Mouse (Mus musculus) right cerebral cortex, postnatal 4 days (tissue): ENCODE results near the gene Tm9sf2.
"Not testable (repeated sequence)": the region's sequence is repeated elsewhere in the genome, so short reads cannot be mapped to it uniquely, and the experiment has no call there.

ENCODE experiments used
- DNase-seq: peaks from one replicate; pipeline ENCODE4 v3.0.0-alpha.2; 2022

Tm9sf2 gene

DNA sequence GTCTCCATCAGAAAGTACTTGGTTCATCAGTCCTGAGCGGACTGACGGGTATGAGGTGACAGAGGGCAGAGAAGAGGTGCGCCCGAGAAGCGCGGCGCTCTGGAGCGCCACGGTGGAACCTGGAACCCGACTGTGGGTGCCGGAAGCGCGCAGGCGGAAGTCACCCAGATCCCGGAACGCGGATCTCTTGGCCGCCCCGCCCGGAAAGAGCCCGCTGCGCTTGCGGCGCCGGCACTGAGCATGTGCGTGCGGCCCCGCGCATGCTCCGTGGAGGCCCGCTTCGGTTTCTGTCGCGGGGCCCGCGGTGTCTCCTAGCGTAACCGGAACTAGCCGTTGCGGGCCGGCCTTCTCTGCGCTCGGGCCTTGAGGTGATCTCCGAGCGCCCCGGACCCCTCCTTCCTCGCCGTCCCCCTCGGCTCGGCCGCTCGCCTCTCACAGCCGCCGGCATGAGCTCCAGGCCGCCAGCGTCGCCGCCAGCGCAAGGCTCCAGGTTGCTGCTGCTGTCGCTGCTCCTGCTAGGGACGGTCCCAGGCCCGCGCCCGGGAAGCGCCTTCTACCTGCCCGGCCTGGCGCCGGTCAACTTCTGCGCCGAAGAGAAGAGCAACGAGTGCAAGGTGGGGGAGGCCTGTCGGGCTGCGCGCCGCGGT, at the start of gene Tm9sf2:
Gene Tm9sf2 (plus strand): TSS at position 217 of the 647 bp plus-strand sequence.
- peak; percentile 91 for DNase-seq

DNA sequence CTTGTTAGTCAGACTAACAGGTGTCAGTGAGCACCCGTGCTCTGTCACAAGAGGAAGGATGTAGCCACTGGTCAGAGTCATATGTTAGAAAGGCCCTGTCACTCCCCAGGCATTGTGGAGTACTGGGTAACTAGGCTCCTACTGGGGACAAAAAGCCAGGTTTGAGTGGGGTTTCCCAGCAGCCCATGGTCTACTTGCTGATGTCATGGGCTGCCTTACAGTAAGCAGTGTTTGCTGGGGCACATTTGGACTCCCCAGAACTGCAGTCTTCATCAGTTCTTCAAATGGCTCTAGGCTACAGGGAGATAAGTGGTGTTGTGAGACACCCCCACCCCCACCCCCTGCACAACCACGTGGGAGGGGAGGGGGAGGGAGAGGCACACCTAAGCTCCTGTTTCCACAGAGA, 48.9 kb upstream of the Tm9sf2 start:
- DNase-seq: no peak

DNA sequence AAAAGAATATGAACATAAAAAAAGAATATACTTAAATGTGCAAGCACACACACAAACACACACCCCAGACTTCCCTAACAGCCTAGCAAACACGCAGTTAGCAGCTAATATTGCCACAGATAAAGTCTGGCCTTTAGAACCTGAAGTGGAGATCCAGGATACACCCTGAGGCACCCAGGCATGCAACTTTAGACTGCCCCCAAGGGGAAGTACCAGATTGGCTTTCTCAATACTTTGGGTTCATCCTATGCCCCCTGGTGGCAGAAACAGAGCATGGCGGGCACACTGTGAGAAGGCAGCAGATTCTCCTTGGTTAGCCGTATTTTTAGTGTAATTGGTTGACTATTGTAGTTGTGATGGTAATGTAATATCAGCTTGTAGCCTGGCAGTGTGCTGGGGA, 46.2 kb upstream of the Tm9sf2 start:
- peak; percentile 77 for DNase-seq

DNA sequence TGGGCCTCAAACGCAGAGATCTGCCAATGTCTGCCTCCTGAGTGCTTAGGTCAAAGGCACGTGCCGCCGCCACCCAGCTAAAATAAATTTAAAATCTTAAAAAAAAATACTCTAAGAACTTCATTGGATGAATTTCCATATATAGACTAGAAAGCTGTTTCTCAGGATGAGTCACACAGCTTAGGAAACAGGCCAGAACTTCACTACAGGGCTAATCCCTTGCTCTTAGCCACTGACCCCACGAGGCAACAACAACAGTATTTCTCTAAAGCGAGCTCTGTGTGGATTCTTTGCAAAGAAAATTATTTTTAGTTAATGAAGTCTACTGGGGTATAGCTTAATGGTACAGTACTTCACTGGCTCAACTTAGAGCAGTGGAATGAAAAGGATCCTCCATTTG, 45.5 kb upstream of the Tm9sf2 start:
- DNase-seq: no peak

DNA sequence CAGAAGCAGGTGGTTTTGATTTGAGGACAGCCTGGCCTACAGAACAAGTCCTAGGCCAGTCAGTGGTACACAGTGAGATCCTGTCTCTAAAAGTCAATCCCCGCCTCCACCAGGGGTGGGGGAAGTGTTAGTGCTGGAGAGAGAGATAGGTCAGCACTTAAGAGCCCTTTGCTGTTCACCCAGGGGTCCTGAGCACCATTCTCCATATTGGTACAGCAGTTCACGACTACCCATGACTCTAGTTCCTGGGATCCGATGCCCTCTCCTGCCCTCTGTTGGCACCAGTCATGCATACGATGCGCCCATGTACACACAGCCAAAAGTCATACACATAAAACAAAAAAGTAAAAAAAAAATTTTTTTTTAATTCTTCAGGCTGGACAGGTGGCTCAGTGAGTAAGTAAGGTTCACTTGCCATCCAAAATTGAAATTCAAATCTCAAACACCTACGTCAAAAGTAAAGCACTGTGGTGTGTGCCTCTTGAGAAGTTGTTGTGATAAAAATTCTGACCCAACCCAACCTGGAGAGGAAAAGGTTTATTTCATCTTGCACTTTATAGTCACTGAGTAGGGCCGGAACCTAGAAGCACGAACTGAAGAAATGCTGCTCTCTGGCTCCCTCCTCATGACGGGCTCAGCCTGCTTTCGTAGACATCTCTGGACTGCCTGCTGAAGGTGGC, 44.3 kb upstream of the Tm9sf2 start:
- DNase-seq: no peak

DNA sequence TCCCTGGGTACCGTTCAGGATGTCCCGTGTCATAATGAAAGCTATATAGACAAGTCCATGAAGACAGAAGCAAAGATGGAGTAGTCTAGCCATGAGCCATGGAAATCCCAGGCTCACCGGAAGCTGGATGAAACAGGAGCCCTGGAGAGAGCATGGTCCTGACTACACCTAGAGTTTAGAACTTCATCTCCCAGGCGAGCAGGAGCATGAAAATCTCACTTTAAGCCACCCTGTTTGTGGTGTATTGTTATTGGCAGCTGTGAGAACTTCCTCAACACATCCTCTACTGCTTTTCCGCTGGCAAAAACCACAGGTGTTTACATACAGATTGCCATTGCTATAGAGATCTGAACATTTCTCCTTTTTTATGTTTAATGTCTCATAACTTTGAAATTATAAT, 43.2 kb upstream of the Tm9sf2 start:
- DNase-seq: no peak

DNA sequence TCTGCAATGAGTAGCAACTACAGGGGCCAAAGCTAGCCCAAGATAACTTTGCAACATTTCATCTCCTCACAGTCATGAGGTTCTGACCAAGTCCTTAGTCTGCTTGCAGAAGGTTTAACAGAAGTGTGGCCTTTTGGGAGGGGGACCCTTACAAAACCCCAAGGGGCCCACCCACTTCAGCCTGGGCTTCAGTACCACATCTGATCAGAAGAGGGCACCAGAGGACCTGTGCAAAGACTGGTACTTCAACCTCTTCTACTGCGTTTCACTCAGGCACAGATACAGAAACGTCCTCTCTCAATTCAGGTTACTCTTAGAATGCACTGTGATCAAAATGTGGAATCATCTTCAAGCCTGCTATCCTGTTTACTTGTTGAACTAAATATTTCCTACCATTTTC, 42.3 kb upstream of the Tm9sf2 start:
- DNase-seq: peak; percentile 82

DNA sequence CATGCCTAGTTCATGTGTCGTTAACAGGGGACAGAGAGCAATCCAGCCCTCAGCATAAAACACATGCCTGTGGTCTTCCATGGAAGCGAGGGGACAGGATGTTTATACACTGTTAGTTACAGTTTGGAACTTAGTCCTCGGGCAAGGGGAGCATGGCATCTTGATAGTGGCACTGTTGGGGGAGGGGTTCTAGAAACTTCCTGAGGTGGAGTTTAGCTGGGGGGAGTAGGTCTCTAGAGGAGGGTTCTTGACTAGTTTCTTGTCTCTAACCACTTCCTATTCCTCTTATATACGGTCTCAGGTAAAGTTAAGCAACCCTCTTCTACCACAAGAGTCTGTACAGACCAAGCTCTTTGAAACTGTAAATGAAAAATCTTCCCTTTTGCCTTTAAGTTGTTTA, 40.6 kb upstream of the Tm9sf2 start:
- no peak for DNase-seq

DNA sequence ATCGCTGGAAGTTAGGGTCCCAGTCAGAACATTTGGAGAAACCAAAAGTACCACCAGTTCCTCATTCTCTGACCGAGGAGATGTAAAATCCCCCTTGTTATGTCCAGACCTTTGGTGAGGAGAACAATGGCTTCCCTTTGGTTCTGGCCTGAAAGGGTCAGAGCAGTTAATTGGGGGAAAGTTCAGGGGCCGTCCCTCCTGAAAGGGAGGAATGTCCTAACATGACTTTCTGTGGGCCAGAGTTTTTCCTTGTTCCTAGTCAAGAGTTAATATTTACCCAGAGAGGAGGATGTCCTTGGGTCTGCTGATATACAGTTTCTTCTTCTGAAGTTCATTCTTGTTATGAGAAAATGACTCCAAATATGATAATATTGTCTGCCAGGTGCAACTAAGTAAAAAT, 38.8 kb upstream of the Tm9sf2 start:
- DNase-seq: not testable (repeated sequence)

DNA sequence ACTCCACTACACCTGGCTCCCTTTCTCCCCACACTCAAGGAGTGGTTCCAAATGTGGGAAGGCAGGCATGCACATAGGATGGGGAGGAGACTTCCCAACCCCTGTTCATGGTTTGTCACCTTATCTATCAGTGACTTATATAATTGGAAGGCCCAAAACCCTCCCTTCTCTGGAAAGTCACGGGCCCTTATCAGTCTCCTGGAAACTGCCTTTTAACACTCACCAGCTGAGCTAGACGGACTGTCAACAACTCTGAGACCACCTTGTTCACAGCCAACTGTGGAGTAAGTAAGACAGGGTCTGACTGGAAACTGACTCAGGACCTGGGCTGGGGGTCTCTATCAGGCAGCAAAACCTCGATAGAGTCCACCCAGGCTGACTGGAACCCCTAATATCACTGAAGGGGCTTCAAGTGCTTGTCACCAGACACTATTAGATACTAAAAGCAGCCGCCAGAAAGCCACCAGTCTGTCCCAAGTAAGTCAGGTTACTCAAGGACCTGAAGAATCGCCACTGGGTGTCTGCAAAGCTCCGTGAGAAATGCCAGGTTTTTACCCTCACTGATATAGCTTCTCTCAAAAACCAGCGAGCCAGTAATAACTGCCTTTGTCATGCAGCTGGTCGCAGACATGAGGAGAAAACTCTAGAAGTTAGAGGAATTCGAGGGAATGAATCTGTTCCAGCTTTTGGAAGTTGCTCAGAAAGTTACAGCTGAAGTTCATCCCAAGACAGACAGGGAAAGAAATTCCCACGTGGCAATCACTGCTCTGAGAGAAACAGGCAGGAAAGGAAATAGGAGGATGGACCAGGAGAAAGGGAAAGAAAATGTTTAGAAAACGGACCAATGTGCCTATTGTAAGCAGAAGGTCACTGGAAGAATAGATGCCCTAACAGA, 37.8 kb upstream of the Tm9sf2 start:
- DNase-seq: no peak

DNA sequence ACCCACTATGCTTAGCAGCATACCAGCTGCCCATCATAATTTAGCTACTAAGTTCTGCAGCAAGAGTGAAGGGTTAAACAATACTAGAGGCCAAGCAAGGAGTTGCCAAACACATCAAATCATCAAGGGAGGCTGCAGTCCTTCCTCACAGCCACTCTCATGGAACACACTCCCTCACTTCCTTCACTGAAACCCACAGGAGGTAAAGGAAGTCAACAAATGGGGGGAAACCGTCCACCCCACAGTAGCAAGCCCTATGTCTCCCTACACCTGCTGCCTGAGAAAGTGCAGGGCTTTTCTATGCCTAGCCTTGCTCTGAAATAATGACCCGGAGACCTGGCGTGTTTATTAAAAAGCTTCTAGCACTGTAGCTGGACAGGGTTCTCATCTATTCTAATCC, 36.9 kb upstream of the Tm9sf2 start:
- no peak for DNase-seq

DNA sequence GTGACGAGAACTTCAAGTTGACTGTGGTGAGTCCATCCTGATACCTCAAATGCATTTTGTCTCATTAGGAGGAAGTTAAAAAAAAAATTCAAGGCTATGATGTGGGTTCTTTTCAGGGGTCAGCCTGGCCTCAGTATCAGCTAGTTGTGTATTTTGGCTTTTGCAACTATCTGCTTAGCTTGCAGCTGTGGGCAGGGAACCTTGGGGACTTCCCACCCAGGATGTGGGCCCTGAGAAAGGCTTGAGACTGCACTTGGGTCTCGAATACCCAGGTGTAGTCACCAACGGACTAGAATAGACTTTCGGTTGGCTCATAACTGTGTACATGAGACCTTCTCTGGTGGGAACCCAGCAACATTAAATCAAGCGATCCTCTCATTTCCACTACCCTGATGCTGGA, 33.4 kb upstream of the Tm9sf2 start:
- no peak for DNase-seq

DNA sequence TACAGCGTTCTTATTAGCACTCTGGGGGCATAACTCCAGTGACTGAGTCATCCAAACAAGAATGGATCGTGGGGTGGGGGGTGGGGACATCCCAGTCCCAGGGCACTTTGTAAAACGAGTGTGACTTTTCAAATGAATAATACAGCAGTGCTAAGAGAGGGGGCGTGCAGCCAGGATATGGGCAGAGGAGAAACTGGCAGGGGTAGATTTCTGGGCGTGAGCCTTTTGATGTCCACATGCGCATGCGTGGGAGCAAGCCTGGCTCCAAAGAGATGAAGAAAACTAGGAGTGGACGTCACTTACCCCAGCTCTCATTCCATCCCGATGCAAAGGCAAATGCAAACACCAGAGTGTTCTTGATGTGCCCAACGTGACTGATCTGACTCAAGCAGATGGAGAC, 32.5 kb upstream of the Tm9sf2 start:
- DNase-seq: no peak

DNA sequence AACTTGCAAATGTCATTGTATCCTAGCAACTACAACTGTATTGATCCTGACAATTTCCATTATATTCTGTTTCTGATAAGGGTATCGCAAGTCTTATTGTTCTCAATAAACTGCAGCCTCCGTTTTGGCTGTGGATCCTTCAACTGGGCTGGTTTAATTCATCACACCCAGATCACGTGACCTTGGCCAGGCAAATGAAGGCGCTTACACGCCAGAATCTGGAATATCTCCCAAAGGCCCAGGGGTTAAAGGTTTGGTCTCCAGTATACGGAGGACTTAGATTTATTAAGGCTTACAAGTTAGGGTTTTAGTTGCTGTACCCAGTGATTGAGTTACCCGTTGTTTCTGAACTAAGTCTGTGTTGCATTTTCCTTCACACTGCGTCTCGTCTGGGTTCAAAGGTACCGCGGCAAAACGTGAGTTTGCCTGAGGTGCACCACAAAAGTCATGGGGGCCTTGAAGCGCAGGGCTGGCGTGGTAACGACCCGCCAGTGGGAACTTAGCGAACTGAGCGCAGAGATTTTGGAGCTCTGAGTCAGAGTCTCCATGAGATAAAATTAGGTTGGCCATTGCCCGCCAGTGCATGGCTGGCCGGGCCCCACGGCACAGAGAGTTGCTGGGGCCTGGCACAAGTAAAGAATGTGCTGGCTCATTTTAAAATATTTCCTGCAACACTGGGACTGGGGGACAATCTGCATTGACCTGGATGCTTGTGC, 31.2 kb upstream of the Tm9sf2 start:
- DNase-seq: no peak

DNA sequence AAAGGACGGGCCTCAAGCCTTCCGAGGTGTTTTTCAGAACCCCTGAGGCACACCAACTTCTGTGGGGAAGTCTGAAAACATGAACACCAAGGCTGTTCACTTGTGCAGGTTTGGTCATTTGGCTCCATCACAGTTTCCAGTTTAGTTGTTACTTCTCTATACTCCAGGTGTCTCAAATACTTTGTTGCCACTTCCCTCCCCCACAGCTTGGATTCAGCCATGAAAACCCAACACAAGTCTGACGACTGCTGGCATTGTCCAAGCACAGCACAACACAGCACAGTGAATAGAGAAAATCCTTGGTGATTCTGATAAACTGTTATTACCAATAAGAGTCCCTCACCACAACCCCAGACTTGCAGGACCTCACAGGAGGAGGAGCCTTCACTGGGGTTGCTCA, 29.8 kb upstream of the Tm9sf2 start:
- DNase-seq: no peak

DNA sequence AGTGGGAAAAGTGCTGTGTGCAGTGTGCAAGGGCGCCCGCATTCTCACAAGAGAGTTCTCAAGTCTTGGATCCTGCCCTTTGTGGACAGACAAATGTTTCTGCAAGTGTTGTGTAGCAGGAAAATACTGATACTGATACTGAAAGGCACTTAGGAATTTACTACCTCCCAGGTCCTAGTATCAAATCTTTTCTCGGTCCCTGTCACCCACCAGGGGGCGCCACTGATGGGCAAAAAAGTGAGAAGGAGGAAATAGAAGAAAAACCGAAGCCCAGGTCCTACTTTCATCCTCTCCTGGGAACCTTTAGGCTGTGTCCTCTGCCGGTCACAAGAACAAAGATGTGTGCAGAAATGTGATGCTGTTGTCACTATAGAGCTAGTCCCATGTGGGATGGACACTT, 27.4 kb upstream of the Tm9sf2 start:
- DNase-seq: peak; percentile 69

DNA sequence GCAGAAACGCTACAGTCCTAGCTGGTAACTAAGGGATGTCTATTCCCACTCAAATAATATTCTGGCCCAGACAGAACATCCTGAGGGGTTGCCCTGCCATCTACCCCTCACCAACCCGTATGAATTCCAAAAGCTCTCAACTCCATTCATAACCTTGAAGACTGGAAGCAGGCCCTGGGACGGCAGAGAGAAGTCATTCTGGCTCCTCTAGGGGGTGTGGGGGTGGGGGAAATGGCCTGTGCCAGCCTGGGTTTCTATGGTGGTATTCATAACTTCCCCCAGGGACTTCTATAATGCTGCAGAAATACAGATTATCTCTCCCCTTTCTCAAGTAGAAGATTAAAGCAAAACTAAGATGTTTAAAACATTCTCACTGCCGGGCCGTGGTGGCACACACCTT, 26.9 kb upstream of the Tm9sf2 start:
- no peak for DNase-seq

DNA sequence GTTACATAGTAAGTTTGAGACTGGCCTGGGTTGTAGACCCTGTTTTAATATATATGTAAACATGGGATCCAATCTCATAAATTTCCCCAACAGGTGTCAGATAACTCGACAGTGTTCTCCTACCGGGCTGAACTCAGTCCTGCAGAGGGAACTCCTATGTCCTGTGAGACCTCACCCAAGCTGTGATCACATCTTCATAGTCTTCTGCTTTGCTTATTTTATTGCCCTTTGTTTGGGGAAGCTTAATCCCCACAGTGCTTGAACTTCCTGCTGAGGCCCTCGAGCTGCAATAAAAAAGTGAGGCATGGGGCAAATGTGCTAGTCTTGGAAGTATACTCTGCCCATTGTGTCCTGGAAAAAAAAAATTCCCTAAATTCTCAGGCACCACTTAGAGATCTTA, 25.5 kb upstream of the Tm9sf2 start:
- no peak for DNase-seq

DNA sequence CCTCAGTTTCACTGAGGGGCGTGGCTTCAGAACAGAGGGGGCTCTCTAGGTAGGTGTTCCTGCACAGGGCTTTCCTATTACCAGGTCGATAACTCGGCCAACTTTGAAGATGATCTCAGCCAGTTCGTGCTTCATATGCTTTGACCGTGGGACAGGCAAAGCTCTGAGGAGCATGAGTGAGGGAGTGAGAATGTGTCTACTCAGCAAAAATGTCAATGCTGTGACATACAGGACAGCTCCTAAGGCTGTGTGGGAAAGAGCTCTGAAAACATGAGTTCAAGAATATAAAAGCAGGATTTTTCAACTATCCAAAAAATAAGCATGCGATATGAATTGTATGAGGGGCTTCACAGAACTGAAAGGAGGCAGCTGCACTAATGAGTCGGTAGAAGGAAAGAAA, 23.3 kb upstream of the Tm9sf2 start:
- DNase-seq: no peak

DNA sequence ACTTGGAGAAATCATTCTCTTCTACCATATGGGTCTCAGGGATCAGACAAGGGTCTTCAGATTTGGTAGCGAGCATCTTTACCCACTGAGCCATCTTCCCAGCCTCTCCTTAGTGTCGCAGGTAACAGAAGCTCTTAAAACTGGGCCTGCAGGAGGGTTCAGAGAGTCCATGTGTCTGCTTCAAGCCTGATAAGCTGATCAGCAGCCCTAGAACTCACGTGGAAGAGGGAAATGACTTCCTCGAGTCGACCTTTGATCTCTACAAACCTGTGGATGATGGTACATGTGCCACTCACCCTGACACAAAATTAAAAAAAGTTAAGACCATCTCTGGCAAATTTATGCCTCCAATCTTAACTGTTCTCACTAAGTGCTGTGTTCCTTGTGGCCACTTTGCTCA, 18.9 kb upstream of the Tm9sf2 start:
- DNase-seq: no peak

DNA sequence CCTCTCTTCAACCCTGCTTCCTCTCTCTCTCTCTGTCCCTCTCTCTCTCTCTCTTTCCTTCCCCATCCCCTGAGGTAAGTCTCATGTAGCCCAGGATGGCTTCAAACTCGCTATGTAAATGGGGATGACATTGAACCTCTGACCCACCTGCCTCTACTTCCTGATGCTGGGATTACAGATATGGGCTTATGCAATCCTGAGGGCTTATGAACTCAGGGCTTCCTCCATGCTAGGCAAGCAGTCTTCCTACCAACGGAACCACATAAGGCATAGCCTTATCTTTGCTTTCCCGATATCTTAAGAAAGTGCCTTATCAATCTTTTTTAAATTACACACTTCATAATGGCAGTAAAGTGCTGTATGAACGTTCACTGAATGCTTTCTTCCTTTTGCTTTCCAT, 14.5 kb upstream of the Tm9sf2 start:
- no peak for DNase-seq

DNA sequence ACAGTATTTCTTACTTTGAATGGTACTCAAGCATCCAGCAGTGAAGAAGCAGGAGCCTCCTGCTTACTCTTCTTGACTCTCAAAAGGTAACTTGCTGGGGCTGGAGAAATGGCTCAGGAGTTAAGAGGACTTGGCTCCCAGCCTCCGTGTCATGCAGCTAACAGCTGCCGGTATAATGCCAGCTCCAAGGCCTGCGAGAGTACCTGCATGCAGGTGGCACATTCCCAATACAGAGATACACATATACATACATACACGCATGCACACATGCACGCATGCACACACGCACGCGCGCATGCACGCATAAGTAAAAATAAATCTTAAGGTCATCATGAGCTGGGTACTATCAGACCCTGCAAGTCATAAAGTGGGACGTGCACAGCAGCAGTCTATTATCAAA, 10.5 kb upstream of the Tm9sf2 start:
- no peak for DNase-seq

DNA sequence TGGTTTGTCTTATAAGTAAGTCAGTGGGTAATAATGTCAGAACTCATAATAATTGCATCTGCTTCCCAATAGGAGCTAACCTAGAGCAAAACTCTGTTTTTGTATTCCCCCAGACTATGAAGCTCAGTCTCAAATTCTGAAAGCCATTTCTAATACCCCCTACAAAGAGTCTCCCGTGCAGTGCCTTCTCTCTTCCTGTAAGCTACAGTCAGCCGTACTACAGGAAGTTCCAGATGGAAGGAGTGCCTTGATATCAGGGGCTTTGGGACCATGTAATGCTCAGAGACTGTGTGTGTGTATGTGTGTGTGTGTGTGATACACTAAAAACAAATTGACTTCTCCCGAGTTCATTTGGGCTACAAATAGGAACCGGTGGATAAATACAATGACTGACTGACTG, 7.3 kb upstream of the Tm9sf2 start:
- no peak for DNase-seq
